Mouse (Mus musculus): Measurements from ENCODE around the gene Tsnaxip1. TPM values are rescaled to one million over a fixed set of nuclear protein-coding genes. Genes with fewer than 3 reads are reported as not detected.
A peak's percentile ranks its signal among the peaks of the same experiment; 100 is the strongest.

Gene Tsnaxip1
- polyA plus RNA-seq, 1 experiment from 2014 or later = 2.9 TPM

DNA sequence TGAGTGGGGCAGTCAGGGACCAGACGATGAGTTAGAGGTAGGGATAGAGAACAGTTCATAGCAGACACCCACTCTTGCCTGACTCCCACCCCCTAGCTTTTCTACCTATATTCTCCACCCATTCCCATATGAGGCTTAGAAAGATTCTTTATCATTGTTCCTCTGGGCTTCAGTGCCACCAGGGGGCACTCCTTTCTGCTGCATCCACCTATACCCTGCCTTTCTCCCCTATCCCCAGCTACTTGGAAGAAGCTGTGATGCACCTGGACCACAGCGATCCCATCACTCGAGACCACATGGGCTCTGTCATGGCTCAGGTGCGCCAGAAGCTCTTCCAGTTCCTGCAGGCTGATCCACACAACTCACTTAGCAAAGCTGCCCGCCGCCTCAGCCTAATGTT is 64.9 kb downstream of the Tsnaxip1 start:
- Histone ChIP-seq H3K27ac (ENCODE audit: low read length) (no peak overlapping the region), H3K4me2 (replicated peaks; ENCODE audit: low read depth, low read length) (no peak overlapping the region), H3K36me3 (ENCODE audit: insufficient read depth, low read length) (peaks cover 39% of the 10 kb centered on the region; the same call in 1 of the 2 replicates), H3K9me3 (ENCODE audit: low read length) (no peaks in the 10 kb centered on the region), H3K4me3 (ENCODE audit: low read depth, low read length) (no peak overlapping the region), H3K4me1 (ENCODE audit: insufficient read depth, low read depth, low read length) (no peaks in the 10 kb centered on the region), H3K9ac (replicated peaks; ENCODE audit: low read depth) (no peak overlapping the region), H3K27me3 (replicated peaks; ENCODE audit: insufficient read depth, low read length) (no peaks in the 10 kb centered on the region)
- 82% methylated on average over 6 of the region's 6 CpGs for WGBS
- DNase-seq (ENCODE audit: low spot score) = peak; percentile 37
- TF ChIP-seq EP300 (IDR thresholded peaks at IDR 0.05) (no peak), CTCF (IDR thresholded peaks at IDR 0.05) (peak; percentile 63)
- ATAC-seq = no peak; the same call in 1 of the 2 replicates

DNA sequence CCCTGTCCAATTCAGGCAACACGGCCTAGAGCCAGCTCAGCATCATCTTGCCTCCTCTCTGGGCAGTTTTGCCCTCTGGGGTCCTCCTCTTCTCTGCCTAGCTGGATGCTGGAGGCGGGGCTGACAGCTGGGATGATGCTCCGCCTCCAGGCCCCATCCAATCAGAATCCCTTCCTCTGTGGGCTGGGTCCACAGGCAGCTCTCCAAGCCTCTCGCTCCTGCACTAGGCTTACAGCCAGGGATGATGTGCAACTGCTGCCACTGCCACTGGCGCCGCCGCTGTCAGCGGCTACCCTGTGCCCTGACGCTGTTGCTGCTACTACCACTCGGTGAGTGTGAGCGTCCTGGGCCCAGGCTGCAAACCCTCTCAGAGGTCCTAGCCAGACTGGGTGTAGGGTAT is 65.8 kb downstream of the Tsnaxip1 start, which contains the start of gene Nrn1l:
TSS of gene Nrn1l (plus strand) at position 229 of the 400 bp plus-strand sequence.
- no peak within 1 kb of the TSS for H3K4me2 ChIP-seq (replicated peaks; ENCODE audit: low read depth, low read length)
- no peaks in the 10 kb centered on the region for H3K27me3 ChIP-seq (replicated peaks; ENCODE audit: insufficient read depth, low read length)
- no peaks in the 10 kb centered on the region for H3K4me1 ChIP-seq (ENCODE audit: insufficient read depth, low read depth, low read length)
- H3K36me3 ChIP-seq (ENCODE audit: insufficient read depth, low read length) = peaks cover 34% of the 10 kb centered on the region; the same call in 1 of the 2 replicates
- H3K4me3 ChIP-seq (ENCODE audit: low read depth, low read length) = no peak within 1 kb of the TSS
- H3K9me3 ChIP-seq (ENCODE audit: low read length) = no peaks in the 10 kb centered on the region
- ATAC-seq = peak; percentile 91
- 15% methylated on average over 11 of the region's 11 CpGs for WGBS
- no peak within 1 kb of the TSS for H3K9ac ChIP-seq (replicated peaks; ENCODE audit: low read depth)
- DNase-seq (ENCODE audit: low spot score) = peak; percentile 85
- no peak within 1 kb of the TSS for H3K27ac ChIP-seq (ENCODE audit: low read length)
- TF ChIP-seq CTCF (IDR thresholded peaks at IDR 0.05) = peak; percentile 27
- no peak for TF ChIP-seq EP300 (IDR thresholded peaks at IDR 0.05)

Other genes with a start within 250 kb of the Tsnaxip1 start
- 25.5 and 28.5 TPM in 2 replicates for gene Ripor1, start 222.5 kb upstream of the Tsnaxip1 start, polyA plus RNA-seq (2015; fragmentation: Nextera tagmentation; extraction: Ambion mirVana)
- gene Ctcf, start 191.2 kb upstream of the Tsnaxip1 start, polyA plus RNA-seq (2015; fragmentation: Nextera tagmentation; extraction: Ambion mirVana) = 71.3 and 73.6 TPM in 2 replicates
- gene Agrp, start 190.3 kb upstream of the Tsnaxip1 start, polyA plus RNA-seq (2015; fragmentation: Nextera tagmentation; extraction: Ambion mirVana) = 0.44 and 0.75 TPM in 2 replicates
- gene Carmil2, start 141.5 kb upstream of the Tsnaxip1 start, polyA plus RNA-seq (2015; fragmentation: Nextera tagmentation; extraction: Ambion mirVana) = 0.26 and 0.35 TPM in 2 replicates
- gene Acd, start 126.6 kb upstream of the Tsnaxip1 start, polyA plus RNA-seq (2015; fragmentation: Nextera tagmentation; extraction: Ambion mirVana) = 40.5 and 45.8 TPM in 2 replicates
- gene Pard6a, start 126.6 kb upstream of the Tsnaxip1 start, polyA plus RNA-seq (2015; fragmentation: Nextera tagmentation; extraction: Ambion mirVana) = 14.8 and 16.6 TPM in 2 replicates
- gene 4933405L10Rik, start 120.1 kb upstream of the Tsnaxip1 start, polyA plus RNA-seq (2015; fragmentation: Nextera tagmentation; extraction: Ambion mirVana) = not detected in 2 replicates
- gene Enkd1, start 119.5 kb upstream of the Tsnaxip1 start, polyA plus RNA-seq (2015; fragmentation: Nextera tagmentation; extraction: Ambion mirVana) = 8.2 and 8.7 TPM in 2 replicates
- 19.5 and 24.4 TPM in 2 replicates for gene Gfod2, start 69.1 kb upstream of the Tsnaxip1 start, polyA plus RNA-seq (2015; fragmentation: Nextera tagmentation; extraction: Ambion mirVana)
- gene Ranbp10, start 381 bp upstream of the Tsnaxip1 start, polyA plus RNA-seq (2015; fragmentation: Nextera tagmentation; extraction: Ambion mirVana) = 10.5 and 10.9 TPM in 2 replicates
- 14.3 and 15.9 TPM in 2 replicates for gene Cenpt, start 25.5 kb downstream of the Tsnaxip1 start, polyA plus RNA-seq (2015; fragmentation: Nextera tagmentation; extraction: Ambion mirVana)
- gene Thap11, start 27.4 kb downstream of the Tsnaxip1 start, polyA plus RNA-seq (2015; fragmentation: Nextera tagmentation; extraction: Ambion mirVana) = 46.3 and 50.1 TPM in 2 replicates
- 82.3 and 97.4 TPM in 2 replicates for gene Nutf2, start 32.8 kb downstream of the Tsnaxip1 start, polyA plus RNA-seq (2015; fragmentation: Nextera tagmentation; extraction: Ambion mirVana)
- gene Edc4, start 53.1 kb downstream of the Tsnaxip1 start, polyA plus RNA-seq (2015; fragmentation: Nextera tagmentation; extraction: Ambion mirVana) = 17.4 and 19.8 TPM in 2 replicates
- gene Nrn1l, start 65.8 kb downstream of the Tsnaxip1 start, polyA plus RNA-seq (2015; fragmentation: Nextera tagmentation; extraction: Ambion mirVana) = 0.27 and 0.48 TPM in 2 replicates
- 19.0 and 21.5 TPM in 2 replicates for gene Pskh1, start 72.7 kb downstream of the Tsnaxip1 start, polyA plus RNA-seq (2015; fragmentation: Nextera tagmentation; extraction: Ambion mirVana)
- 0.42 and 0.54 TPM in 2 replicates for gene Ctrl, start 106.1 kb downstream of the Tsnaxip1 start, polyA plus RNA-seq (2015; fragmentation: Nextera tagmentation; extraction: Ambion mirVana)
- gene Psmb10, start 110.7 kb downstream of the Tsnaxip1 start, polyA plus RNA-seq (2015; fragmentation: Nextera tagmentation; extraction: Ambion mirVana) = 75.9 and 77.2 TPM in 2 replicates
- 0.63 and 0.74 TPM in 2 replicates for gene Lcat, start 115.7 kb downstream of the Tsnaxip1 start, polyA plus RNA-seq (2015; fragmentation: Nextera tagmentation; extraction: Ambion mirVana)
- gene Slc12a4, start 138.4 kb downstream of the Tsnaxip1 start, polyA plus RNA-seq (2015; fragmentation: Nextera tagmentation; extraction: Ambion mirVana) = 29.2 and 33.9 TPM in 2 replicates
- 0.13 TPM in 1 of 2 replicates, not detected in the other for gene Dpep3, start 151.7 kb downstream of the Tsnaxip1 start, polyA plus RNA-seq (2015; fragmentation: Nextera tagmentation; extraction: Ambion mirVana)
- 7.4 and 8.8 TPM in 2 replicates for gene Dus2, start 163.6 kb downstream of the Tsnaxip1 start, polyA plus RNA-seq (2015; fragmentation: Nextera tagmentation; extraction: Ambion mirVana)
- gene Dpep2nb, start 178.2 kb downstream of the Tsnaxip1 start, polyA plus RNA-seq (2015; fragmentation: Nextera tagmentation; extraction: Ambion mirVana) = 0.12 TPM in 1 of 2 replicates, not detected in the other
- 10.5 and 11.4 TPM in 2 replicates for gene Ddx28, start 184.2 kb downstream of the Tsnaxip1 start, polyA plus RNA-seq (2015; fragmentation: Nextera tagmentation; extraction: Ambion mirVana)
- gene Nfatc3, start 231.1 kb downstream of the Tsnaxip1 start, polyA plus RNA-seq (2015; fragmentation: Nextera tagmentation; extraction: Ambion mirVana) = 3.4 and 4.2 TPM in 2 replicates